ENCODE assay signal across 15 mouse cellular contexts in the genomic region with DNA sequence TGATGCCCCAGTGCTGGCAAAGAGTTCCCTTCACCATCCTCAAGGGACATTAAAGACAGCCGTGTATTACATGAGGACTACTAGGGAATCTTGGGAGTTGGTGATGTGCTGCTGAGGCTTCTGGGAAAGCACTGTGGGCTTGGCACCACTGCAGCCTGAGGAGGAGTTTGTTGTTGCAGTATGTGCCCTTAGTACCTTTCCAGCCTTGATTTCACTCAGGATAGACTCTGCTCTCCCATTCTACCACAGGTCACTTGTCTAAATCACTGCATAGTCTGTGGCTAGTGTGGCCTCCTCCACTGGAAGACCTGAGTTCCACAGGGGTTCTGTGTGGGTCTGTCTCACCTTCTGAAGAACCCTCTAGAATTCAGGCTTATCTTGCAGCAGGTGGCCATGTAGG. TPM values are rescaled to one million over a fixed set of nuclear protein-coding genes. Genes with fewer than 3 reads are reported as not detected.
DNase-seq lines count a peak whose midpoint lies in the region; ATAC-seq lines count a peak whose summit lies in the region.
"Had no signal": no experiment of that assay in that cellular context is flagged by ENCODE, and none has a peak within 500 bp of the region (broad histone marks: within the 10 kb centered on the region; RNA-seq: fewer than 3 reads in every experiment).

No protein-coding gene starts in this region.

- H3K4me2 ChIP-seq in liver, embryonic 11.5 days = 0 out of 2 replicates have a peak overlapping the region, but pooled peaks have one; percentile 82

- H3K9me3 ChIP-seq in liver, embryonic 11.5 days (ENCODE audit: control insufficient read depth, low read length) = no peaks in the 10 kb centered on the region
- H3K9me3 ChIP-seq: forebrain, embryonic 13.5 days; G1E; lung, embryonic 15.5 days; neural tube, embryonic 12.5 days had no signal

- ATAC-seq in liver, embryonic 11.5 days (replicated peaks; ENCODE audit: low FRiP score) = no peak
- ATAC-seq: forebrain, embryonic 13.5 days had no signal

- H3K27ac ChIP-seq in liver, embryonic 11.5 days (ENCODE audit: low read depth, low read length) = no peak overlapping the region
- H3K27ac ChIP-seq: forebrain, embryonic 13.5 days; lung, embryonic 15.5 days; macrophage; neural tube, embryonic 12.5 days; stomach, postnatal 0 days had no signal

- 86% methylated on average over 1 of the region's 1 CpGs for WGBS in liver, embryonic 11.5 days

- peaks cover 37% of the 10 kb centered on the region for H3K4me1 ChIP-seq in liver, embryonic 11.5 days (replicated peaks; ENCODE audit: control insufficient read depth, insufficient read depth, low read length)
- H3K4me1 ChIP-seq: lung, embryonic 15.5 days had no signal

- DNase-seq in kidney, adult 18-20 months = peak; percentile 13
- no peak for DNase-seq in kidney, postnatal 10 days
- DNase-seq in liver, embryonic 11.5 days (ENCODE audit: low spot score) = no peak
- no peak for DNase-seq in liver
- DNase-seq in adipocyte (ENCODE audit: low spot score) = peak; percentile 32
- DNase-seq in induced T-regulatory cell, adult 2 months (ENCODE audit: low read depth) = peak; percentile 28
- DNase-seq in left cerebral cortex, adult 9 months (ENCODE audit: low spot score in 2 of 2) = no peak
- DNase-seq: cerebellum, postnatal 10 days; gastrocnemius, postnatal 25 days had no signal

- H3K27me3 ChIP-seq in liver, embryonic 11.5 days (replicated peaks; ENCODE audit: control insufficient read depth, insufficient read depth, low read length) = no peaks in the 10 kb centered on the region
- H3K27me3 ChIP-seq: forebrain, embryonic 13.5 days; lung, embryonic 15.5 days; neural tube, embryonic 12.5 days had no signal

- no peak overlapping the region for H3K4me3 ChIP-seq in liver, embryonic 11.5 days (ENCODE audit: low read depth, low read length)
- H3K4me3 ChIP-seq: neural tube, embryonic 12.5 days had no signal

- no peak overlapping the region for H3K9ac ChIP-seq in liver, embryonic 11.5 days (ENCODE audit: low read depth, low read length)
- H3K9ac ChIP-seq: forebrain, embryonic 13.5 days; lung, embryonic 15.5 days; neural tube, embryonic 12.5 days had no signal

- H3K36me3 ChIP-seq in liver, embryonic 11.5 days (ENCODE audit: control insufficient read depth, insufficient read depth, low read length) = no peaks in the 10 kb centered on the region; the same call in 1 of the 2 replicates

RNA-seq across cellular contexts. Expression of gene Gnptg, which starts 19.2 kb away (rescaled TPM):
- 29.0 and 30.8 TPM in 2 replicates for polyA plus RNA-seq in liver, embryonic 11.5 days (2014; fragmentation: Nextera tagmentation; extraction: Ambion mirVana)

RNA-seq across cellular contexts. Expression of gene Tsr3, which starts 19.2 kb away (rescaled TPM):
- polyA plus RNA-seq in liver, embryonic 11.5 days (2014; fragmentation: Nextera tagmentation; extraction: Ambion mirVana) = 49.3 and 51.1 TPM in 2 replicates

RNA-seq across cellular contexts. Expression of gene Unkl, which starts 32.5 kb away (rescaled TPM):
- polyA plus RNA-seq in liver, embryonic 11.5 days (2014; fragmentation: Nextera tagmentation; extraction: Ambion mirVana) = 11.5 and 11.7 TPM in 2 replicates

RNA-seq across cellular contexts. Expression of gene Baiap3, which starts 35.4 kb away (rescaled TPM):
- 0.60 and 0.83 TPM in 2 replicates for polyA plus RNA-seq in liver, embryonic 11.5 days (2014; fragmentation: Nextera tagmentation; extraction: Ambion mirVana)
- polyA plus RNA-seq: G1E, macrophage had no signal

RNA-seq across cellular contexts. Expression of gene BC003965, which starts 36.4 kb away (rescaled TPM):
- polyA plus RNA-seq in liver, embryonic 11.5 days (2014; fragmentation: Nextera tagmentation; extraction: Ambion mirVana) = 42.5 and 47.8 TPM in 2 replicates

Comparison
In these comparisons a context has a peak if more than half of its experiments do, and no peak if none do; other contexts are left out.
1. DNase-seq: peak in kidney, adult 18-20 months (single experiment), adipocyte (single experiment) and induced T-regulatory cell, adult 2 months (single experiment); none in kidney, postnatal 10 days (single experiment), liver, embryonic 11.5 days (single experiment), liver (single experiment) and left cerebral cortex, adult 9 months (0 of 2).